Mouse (Mus musculus): ENCODE results near the gene Inhbc.
"Not testable (repeated sequence)": the region's sequence is repeated elsewhere in the genome, so short reads cannot be mapped to it uniquely, and the experiment has no call there.

DNA sequence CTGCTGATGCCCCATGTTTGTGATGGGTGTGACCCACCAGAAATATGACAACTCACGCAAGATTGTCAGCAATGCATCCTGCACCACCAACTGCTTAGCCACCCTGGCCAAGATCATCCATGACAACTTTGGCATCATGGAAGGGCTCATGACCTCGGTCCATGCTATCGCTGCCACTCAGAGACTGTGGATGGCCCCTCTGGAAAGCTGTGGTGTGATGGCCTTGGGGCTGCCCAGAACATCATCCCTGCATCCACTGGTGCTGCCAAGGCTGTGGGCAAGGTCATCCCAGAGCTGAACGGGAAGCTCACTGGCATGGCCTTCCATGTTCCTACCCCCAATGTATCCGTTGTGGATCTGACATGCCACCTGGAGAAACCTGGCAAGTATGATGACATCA lies 56.7 kb downstream of the Inhbc start:
- not testable (repeated sequence) for TF ChIP-seq POLR2A (IDR thresholded peaks at IDR 0.05; ENCODE audit: borderline replicate concordance, insufficient read depth, low read length); CTCF (IDR thresholded peaks at IDR 0.05; ENCODE audit: borderline replicate concordance, insufficient read depth, low read depth, low read length)

Data from cerebellum, adult 2 months (tissue).